Mouse (Mus musculus) bone marrow, adult 2 months (tissue): Measurements from ENCODE around the gene Myrfl.

Source experiments
- CTCF ChIP-seq: fragments of 200-500 bp; IDR thresholded peaks from 2 replicates; pipeline ENCODE4 v1.5.1; 2011; ENCODE audit warnings: low read length, control low read depth; ENCODE audit not compliant: control insufficient read depth, insufficient read depth
- POLR2A ChIP-seq: fragments of 200-500 bp; IDR thresholded peaks from 2 replicates; pipeline ENCODE4 v1.6.1; 2011; ENCODE audit warnings: low read depth, mild to moderate bottlenecking, control low read depth, low read length, borderline replicate concordance; ENCODE audit not compliant: control insufficient read depth

- no peak for TF ChIP-seq CTCF
- no peak for TF ChIP-seq POLR2A
These were observed 33.8 kb upstream of the Myrfl start for GRCm38 (mm10) chr10:116930506-116930905.
